Mouse (Mus musculus): ENCODE measurements around the gene Spaca9.

DNA sequence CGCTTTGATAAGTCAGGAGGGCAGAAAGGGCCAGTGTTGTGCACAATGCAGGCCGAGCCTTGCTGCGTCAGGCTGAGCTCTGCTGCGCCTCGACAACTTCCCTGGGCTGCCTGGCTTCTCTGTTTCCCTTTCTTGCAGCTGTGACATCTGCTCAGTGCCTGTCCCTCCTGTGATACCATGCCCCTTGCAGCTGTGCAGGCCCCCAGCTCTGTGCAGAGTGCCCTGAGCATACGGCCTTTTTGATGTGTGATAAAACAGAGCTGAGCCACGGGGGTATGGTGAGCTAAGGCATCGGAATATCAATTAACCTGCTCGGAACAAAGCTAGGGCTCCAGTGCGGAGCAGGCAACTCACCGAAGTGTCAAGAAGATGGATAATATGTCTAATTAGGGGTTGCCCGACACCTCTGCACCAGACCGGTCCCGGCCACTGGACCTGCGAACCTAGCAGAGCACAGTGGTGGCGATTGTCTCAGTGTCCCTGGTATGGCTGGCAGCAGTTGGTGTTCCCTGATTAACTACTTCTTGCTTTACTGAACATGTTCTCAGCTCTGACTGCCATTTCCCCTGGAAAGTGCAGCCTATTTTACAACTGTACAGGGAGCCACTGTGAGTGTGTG lies 28.4 kb upstream of the Spaca9 start:
- TF ChIP-seq CTCF (IDR thresholded peaks at IDR 0.05; ENCODE audit: extremely low read depth, insufficient read depth, insufficient read length, insufficient replicate concordance) (no peak), POLR2A (IDR thresholded peaks at IDR 0.05; ENCODE audit: low read depth, low read length) (no peak)

Measured in spleen, adult 2 months (tissue).